Mouse (Mus musculus): ENCODE data around the gene Ushbp1.
"Not testable (repeated sequence)": the region's sequence is repeated elsewhere in the genome, so short reads cannot be mapped to it uniquely, and the experiment has no call there.

Ushbp1 gene

DNA sequence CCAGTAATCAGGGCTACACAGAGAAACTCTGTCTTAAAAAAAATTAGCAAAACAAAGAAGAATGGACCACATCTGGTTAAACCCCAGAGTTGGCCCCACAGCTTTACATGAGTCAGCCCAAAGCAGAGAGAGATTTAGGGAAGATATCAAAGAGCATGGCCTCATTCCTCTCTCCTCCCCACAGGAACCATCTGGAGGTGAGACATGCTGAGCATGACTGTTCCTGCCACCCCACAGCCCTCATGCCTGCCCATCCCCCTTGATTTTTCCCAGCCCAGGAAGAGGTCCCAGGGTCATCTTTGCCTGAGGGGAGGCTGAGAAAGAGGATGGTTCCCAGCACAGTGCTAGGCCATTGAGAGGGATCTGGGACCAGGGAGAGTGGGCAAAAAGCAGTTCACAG lies 27.2 kb downstream of the Ushbp1 start:
- DNase-seq: peak; percentile 47

DNA sequence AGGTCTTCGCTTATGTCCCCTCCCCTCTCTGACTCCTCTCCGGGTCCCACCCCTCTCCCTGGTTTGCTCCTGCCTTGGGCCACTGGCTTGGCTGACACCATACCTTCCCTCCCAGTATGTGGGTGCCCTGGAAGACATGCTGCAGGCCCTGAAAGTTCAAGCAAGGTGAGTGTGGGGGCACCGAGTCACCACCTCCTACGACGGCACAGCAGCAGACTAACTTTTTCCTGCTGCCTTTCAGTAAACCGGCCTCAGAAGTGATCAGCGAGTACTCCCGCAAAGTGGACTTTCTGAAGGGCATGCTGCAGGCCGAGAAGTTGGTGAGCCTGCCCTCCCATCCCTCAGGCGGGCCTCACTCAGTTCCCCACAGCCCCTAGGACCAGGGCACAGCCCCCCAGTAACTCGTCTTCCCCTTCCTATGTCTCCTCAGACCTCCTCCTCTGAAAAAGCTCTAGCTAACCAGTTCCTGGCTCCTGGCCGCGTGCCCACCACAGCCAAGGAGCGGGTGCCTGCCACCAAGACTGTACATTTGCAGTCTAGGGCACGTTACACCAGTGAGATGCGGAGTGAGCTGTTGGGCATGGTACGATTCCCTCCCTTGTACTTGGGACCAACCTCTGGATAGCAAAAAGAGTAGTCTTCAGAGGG lies 27.9 kb downstream of the Ushbp1 start:
- peak; percentile 75 for DNase-seq

- peak; percentile 93 for DNase-seq
These were observed 28.7 kb downstream of the Ushbp1 start, which contains the start of gene Use1 for GRCm38 (mm10) chr8:71366771-71367528. Gene Use1 (plus strand): TSS chr8:71366848.

DNA sequence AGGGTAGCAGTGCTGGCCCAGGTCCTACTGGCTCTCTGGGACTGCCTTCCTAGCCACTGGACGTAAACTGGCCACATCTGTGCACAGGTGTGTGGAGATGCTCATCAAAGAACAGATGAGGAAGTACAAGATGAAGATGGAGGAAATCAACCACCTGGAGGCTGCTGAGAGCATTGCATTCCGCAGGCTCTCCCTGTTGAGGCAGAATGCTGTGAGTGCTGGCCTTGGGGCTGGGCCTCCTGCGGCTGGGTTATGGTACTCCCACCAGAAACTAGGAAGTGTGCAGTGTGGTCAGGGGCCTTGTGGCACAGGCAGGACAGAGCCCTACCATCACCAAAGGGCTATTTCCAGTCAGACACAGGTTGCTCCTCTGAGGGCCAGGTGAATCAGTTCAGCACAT lies 37.6 kb downstream of the Ushbp1 start:
- no peak for DNase-seq

- no peak for DNase-seq
These were observed 44.1 kb downstream of the Ushbp1 start for GRCm38 (mm10) chr8:71351520-71351919.

GRCm38 (mm10) chr8:71351117-71351516 lies 44.5 kb downstream of the Ushbp1 start:
- DNase-seq: no peak

- DNase-seq: no peak
These were observed 49.0 kb downstream of the Ushbp1 start for GRCm38 (mm10) chr8:71346581-71346980.

DNA sequence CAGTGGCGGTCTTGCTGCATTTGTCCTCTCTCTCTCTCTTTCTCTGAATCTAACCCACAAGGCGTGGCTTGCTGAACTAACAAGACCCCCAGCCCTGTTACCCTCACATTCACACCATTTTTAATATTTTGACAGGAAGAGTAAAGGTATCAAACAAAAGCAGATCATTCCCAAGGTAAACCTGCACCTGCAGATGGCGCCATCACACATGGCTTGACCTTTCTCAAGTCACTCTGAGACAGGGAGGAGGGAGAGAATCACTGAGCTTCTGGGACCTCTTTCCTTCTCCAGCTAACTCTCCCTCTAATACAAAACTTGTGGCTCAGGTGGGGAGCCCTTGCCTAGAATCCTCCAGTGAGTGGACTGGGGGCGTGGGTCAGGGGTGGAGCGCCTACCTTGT lies 55.0 kb downstream of the Ushbp1 start:
- no peak for DNase-seq

- DNase-seq: not testable (repeated sequence)
These were observed 57.8 kb downstream of the Ushbp1 start for GRCm38 (mm10) chr8:71337834-71338233.

Data from cerebellum, adult 11-12 months (tissue).